Mouse (Mus musculus) E14TG2a.4 (cell line): ENCODE data around the gene Ctns.

ENCODE experiments used
- CTCF ChIP-seq: conservative IDR thresholded peaks from 2 replicates; pipeline ENCODE4 v1.5.1; 2014; ENCODE audit warnings: low read length
- NANOG ChIP-seq: IDR thresholded peaks from 2 replicates; pipeline ENCODE4 v1.6.1; 2014; ENCODE audit warnings: borderline replicate concordance, low read length, mixed read lengths
- POU5F1 ChIP-seq: IDR thresholded peaks from 2 replicates; pipeline ENCODE4 v1.6.1; 2014; ENCODE audit warnings: low read length, borderline replicate concordance

- no peak for TF ChIP-seq CTCF
- no peak for TF ChIP-seq POU5F1
- no peak for TF ChIP-seq NANOG
These were observed 33.7 kb upstream of the Ctns start for GRCm38 (mm10) chr11:73232513-73232912.
